Mouse (Mus musculus) lung, postnatal 0 days (tissue): Measurements from ENCODE around the gene Arl4c.

Experiments
- CTCF ChIP-seq: IDR thresholded peaks from 2 replicates; pipeline ENCODE4 v1.5.1; 2016; ENCODE audit warnings: antibody characterized with exemption, mild to moderate bottlenecking
- EP300 ChIP-seq: IDR thresholded peaks from 2 replicates; pipeline ENCODE4 v1.6.1; 2016; ENCODE audit warnings: antibody characterized with exemption, mild to moderate bottlenecking, control low read depth

DNA sequence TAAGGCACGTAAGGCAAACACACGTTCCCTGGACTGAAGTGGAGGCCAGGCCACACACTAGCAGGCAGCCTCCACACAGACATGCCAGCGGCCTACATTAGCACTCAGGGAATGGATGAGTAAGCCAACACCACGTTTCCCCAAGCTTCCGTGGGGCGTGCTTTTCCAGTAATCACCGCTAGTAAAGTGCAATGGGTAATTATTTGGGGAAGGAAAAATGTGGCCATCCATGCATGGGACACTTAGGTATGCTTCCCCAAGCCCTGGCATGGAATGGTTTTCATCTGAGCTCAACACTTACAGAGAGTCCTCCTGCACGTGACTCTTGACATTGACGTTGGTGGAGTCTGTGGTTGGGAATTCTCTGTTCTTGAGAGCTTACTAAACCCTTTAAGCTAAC lies 50.4 kb downstream of the Arl4c start:
- TF ChIP-seq CTCF (no peak), EP300 (peak; percentile 73)
